Mouse (Mus musculus) forebrain, embryonic 16.5 days (tissue): Measurements from ENCODE around the gene Lmbr1l. TPM values are rescaled to one million over a fixed set of nuclear protein-coding genes. Genes with fewer than 3 reads are reported as not detected.

Experiments used
- ATAC-seq: fragments of 200-750 bp; cut with Nextera tagmentation; 2 replicates; pipeline ENCODE4 v1.8.0; 2017; ENCODE audit warnings: mild to moderate bottlenecking, moderate library complexity
- H3K27ac ChIP-seq: fragments of 300-500 bp; sonication (generic); 2 replicates; pipeline ENCODE4 v1.5.1; 2014; ENCODE audit warnings: low read length, control low read depth
- H3K27me3 ChIP-seq: fragments of 300-500 bp; sonication (generic); replicated peaks from 2 replicates; pipeline ENCODE4 v1.6.1; 2014; ENCODE audit warnings: low read length; ENCODE audit not compliant: control insufficient read depth, insufficient read depth
- H3K36me3 ChIP-seq: fragments of 300-500 bp; sonication (generic); 2 replicates; pipeline ENCODE4 v1.6.1; 2014; ENCODE audit not compliant: control insufficient read depth, insufficient read depth
- H3K4me1 ChIP-seq: fragments of 300-500 bp; sonication (generic); replicated peaks from 2 replicates; pipeline ENCODE4 v1.6.1; 2014; ENCODE audit warnings: low read length; ENCODE audit not compliant: control insufficient read depth, insufficient read depth
- H3K4me2 ChIP-seq: fragments of 300-500 bp; sonication (generic); 2 replicates; pipeline ENCODE4 v1.6.1; 2014; ENCODE audit warnings: mild to moderate bottlenecking, low read length, control low read depth
- H3K4me3 ChIP-seq: fragments of 300-500 bp; sonication (generic); replicated peaks from 2 replicates; pipeline ENCODE4 v1.5.1; 2014; ENCODE audit warnings: mild to moderate bottlenecking, low read length, control low read depth
- H3K9ac ChIP-seq: fragments of 300-500 bp; sonication (generic); replicated peaks from 2 replicates; pipeline ENCODE4 v1.6.1; 2014; ENCODE audit warnings: low read depth, low read length, control low read depth
- H3K9me3 ChIP-seq: fragments of 300-500 bp; sonication (generic); 2 replicates; pipeline ENCODE4 v1.6.1; 2016; ENCODE audit warnings: low read length; ENCODE audit not compliant: control insufficient read depth
- WGBS: fragments of 180-500 bp; shearing (Covaris S2); extraction: QIAGEN DNeasy Blood & Tissue Kit; methylation state at CpG from one replicate; pipeline ENCODE4 v1.1.7; 2014; 5-methylcytosine and 5-hydroxymethylcytosine counted together
- polyA plus RNA-seq: library from polyadenylated mRNA; unstranded; fragments of >200 nt; fragmentation: Nextera tagmentation; extraction: Ambion mirVana; gene quantifications from 2 replicates; pipeline ENCODE4 v1.2.1, GENCODE M21; 2015

Gene Lmbr1l
- polyA plus RNA-seq, 1 experiment from 2014 or later, result 54.9 TPM

GRCm38 (mm10) chr15:98893940-98894745, 23.9 kb downstream of the Lmbr1l start, which contains the start of gene Rhebl1:
Gene Rhebl1 (minus strand): TSS chr15:98894540.
- H3K4me2 ChIP-seq, result peak within 1 kb of the TSS; percentile 96
- no peak within 1 kb of the TSS for H3K27ac ChIP-seq
- H3K9ac ChIP-seq, result peak within 1 kb of the TSS; percentile 49
- ATAC-seq, result no peak
- peak within 1 kb of the TSS; percentile 50 for H3K4me3 ChIP-seq
- H3K36me3 ChIP-seq, result no peaks in the 10 kb centered on the region
- under 1% methylated on average over 77 of the region's 77 CpGs for WGBS
- H3K9me3 ChIP-seq, result no peaks in the 10 kb centered on the region
- H3K4me1 ChIP-seq, result peaks cover 29% of the 10 kb centered on the region
- peaks cover 57% of the 10 kb centered on the region for H3K27me3 ChIP-seq

- H3K4me2 ChIP-seq, result no peak overlapping the region
- H3K27ac ChIP-seq, result no peak overlapping the region
- H3K27me3 ChIP-seq, result peaks cover 46% of the 10 kb centered on the region
- H3K4me3 ChIP-seq, result no peak overlapping the region
- no peak for ATAC-seq
- no peaks in the 10 kb centered on the region for H3K9me3 ChIP-seq
- no peaks in the 10 kb centered on the region for H3K36me3 ChIP-seq
- no peak overlapping the region for H3K9ac ChIP-seq
- 51% methylated on average over 4 of the region's 4 CpGs for WGBS
- peaks cover 24% of the 10 kb centered on the region for H3K4me1 ChIP-seq
These were observed 25.0 kb downstream of the Lmbr1l start for GRCm38 (mm10) chr15:98893036-98893435.

- ATAC-seq, result peak; percentile 79
- H3K27me3 ChIP-seq, result peaks cover 38% of the 10 kb centered on the region
- no peaks in the 10 kb centered on the region for H3K9me3 ChIP-seq
- no peaks in the 10 kb centered on the region for H3K36me3 ChIP-seq
- H3K9ac ChIP-seq, result no peak overlapping the region
- no peak overlapping the region for H3K4me2 ChIP-seq
- H3K4me3 ChIP-seq, result no peak overlapping the region
- H3K27ac ChIP-seq, result no peak overlapping the region
- H3K4me1 ChIP-seq, result peaks cover 21% of the 10 kb centered on the region
- 42% methylated on average over 6 of the region's 6 CpGs for WGBS
These were observed 26.0 kb downstream of the Lmbr1l start for GRCm38 (mm10) chr15:98891907-98892606.

- no peaks in the 10 kb centered on the region for H3K9me3 ChIP-seq
- peak overlapping the region; percentile 3; the same call in 1 of the 2 replicates for H3K4me2 ChIP-seq
- peaks cover 32% of the 10 kb centered on the region for H3K27me3 ChIP-seq
- H3K4me3 ChIP-seq, result no peak overlapping the region
- H3K9ac ChIP-seq, result no peak overlapping the region
- no peak for ATAC-seq
- 11% methylated on average over 19 of the region's 19 CpGs for WGBS
- no peak overlapping the region for H3K27ac ChIP-seq
- H3K36me3 ChIP-seq, result no peaks in the 10 kb centered on the region
- peaks cover 21% of the 10 kb centered on the region for H3K4me1 ChIP-seq
These were observed 26.8 kb downstream of the Lmbr1l start for GRCm38 (mm10) chr15:98891198-98891742.

GRCm38 (mm10) chr15:98887526-98887925, 30.5 kb downstream of the Lmbr1l start:
- H3K27me3 ChIP-seq, result 0 out of 2 replicates have a peak, but pooled peaks cover 2% of the 10 kb centered on the region
- no peak overlapping the region for H3K9ac ChIP-seq
- 73% methylated on average over 7 of the region's 7 CpGs for WGBS
- H3K9me3 ChIP-seq, result no peaks in the 10 kb centered on the region
- H3K4me2 ChIP-seq, result no peak overlapping the region
- H3K4me1 ChIP-seq, result no peaks in the 10 kb centered on the region
- H3K36me3 ChIP-seq, result no peaks in the 10 kb centered on the region
- no peak overlapping the region for H3K4me3 ChIP-seq
- no peak for ATAC-seq
- H3K27ac ChIP-seq, result no peak overlapping the region

GRCm38 (mm10) chr15:98886667-98887387, 31.2 kb downstream of the Lmbr1l start:
- no peak overlapping the region for H3K4me2 ChIP-seq
- no peaks in the 10 kb centered on the region for H3K36me3 ChIP-seq
- no peak overlapping the region for H3K9ac ChIP-seq
- H3K4me1 ChIP-seq, result no peaks in the 10 kb centered on the region; the same call in 1 of the 2 replicates
- H3K4me3 ChIP-seq, result no peak overlapping the region
- no peaks in the 10 kb centered on the region for H3K9me3 ChIP-seq
- H3K27ac ChIP-seq, result no peak overlapping the region
- H3K27me3 ChIP-seq, result 0 out of 2 replicates have a peak, but pooled peaks cover 2% of the 10 kb centered on the region
- 64% methylated on average over 8 of the region's 8 CpGs for WGBS
- ATAC-seq, result no peak

GRCm38 (mm10) chr15:98884106-98884505, 33.9 kb downstream of the Lmbr1l start:
- ATAC-seq, result no peak
- H3K27ac ChIP-seq, result no peak overlapping the region
- H3K4me3 ChIP-seq, result no peak overlapping the region
- no peak overlapping the region for H3K9ac ChIP-seq
- peaks cover 16% of the 10 kb centered on the region for H3K4me1 ChIP-seq
- no peak overlapping the region for H3K4me2 ChIP-seq
- no peaks in the 10 kb centered on the region for H3K9me3 ChIP-seq
- H3K27me3 ChIP-seq, result no peaks in the 10 kb centered on the region
- H3K36me3 ChIP-seq, result no peaks in the 10 kb centered on the region
- 69% methylated on average over 1 of the region's 1 CpGs for WGBS

- Histone ChIP-seq H3K4me1 (peaks cover 18% of the 10 kb centered on the region), H3K27ac (no peak overlapping the region), H3K4me3 (no peak overlapping the region), H3K36me3 (no peaks in the 10 kb centered on the region), H3K4me2 (no peak overlapping the region), H3K9ac (no peak overlapping the region), H3K9me3 (no peaks in the 10 kb centered on the region), H3K27me3 (no peaks in the 10 kb centered on the region)
- ATAC-seq, result no peak
These were observed 34.4 kb downstream of the Lmbr1l start for GRCm38 (mm10) chr15:98883661-98884060.

GRCm38 (mm10) chr15:98881656-98882008, 36.4 kb downstream of the Lmbr1l start:
- 2% methylated on average over 5 of the region's 5 CpGs for WGBS
- Histone ChIP-seq H3K27me3 (no peaks in the 10 kb centered on the region), H3K4me1 (peaks cover 18% of the 10 kb centered on the region), H3K9me3 (no peaks in the 10 kb centered on the region), H3K9ac (peak overlapping the region; percentile 42; the same call in 1 of the 2 replicates), H3K4me2 (peak overlapping the region; percentile 82), H3K27ac (peak overlapping the region; percentile 88), H3K36me3 (no peaks in the 10 kb centered on the region), H3K4me3 (peak overlapping the region; percentile 88)
- peak; percentile 43 for ATAC-seq
